Mouse (Mus musculus): Measurements from ENCODE around the gene 1810037I17Rik.
A peak's percentile ranks its signal among the peaks of the same experiment; 100 is the strongest.

1810037I17Rik gene

DNA sequence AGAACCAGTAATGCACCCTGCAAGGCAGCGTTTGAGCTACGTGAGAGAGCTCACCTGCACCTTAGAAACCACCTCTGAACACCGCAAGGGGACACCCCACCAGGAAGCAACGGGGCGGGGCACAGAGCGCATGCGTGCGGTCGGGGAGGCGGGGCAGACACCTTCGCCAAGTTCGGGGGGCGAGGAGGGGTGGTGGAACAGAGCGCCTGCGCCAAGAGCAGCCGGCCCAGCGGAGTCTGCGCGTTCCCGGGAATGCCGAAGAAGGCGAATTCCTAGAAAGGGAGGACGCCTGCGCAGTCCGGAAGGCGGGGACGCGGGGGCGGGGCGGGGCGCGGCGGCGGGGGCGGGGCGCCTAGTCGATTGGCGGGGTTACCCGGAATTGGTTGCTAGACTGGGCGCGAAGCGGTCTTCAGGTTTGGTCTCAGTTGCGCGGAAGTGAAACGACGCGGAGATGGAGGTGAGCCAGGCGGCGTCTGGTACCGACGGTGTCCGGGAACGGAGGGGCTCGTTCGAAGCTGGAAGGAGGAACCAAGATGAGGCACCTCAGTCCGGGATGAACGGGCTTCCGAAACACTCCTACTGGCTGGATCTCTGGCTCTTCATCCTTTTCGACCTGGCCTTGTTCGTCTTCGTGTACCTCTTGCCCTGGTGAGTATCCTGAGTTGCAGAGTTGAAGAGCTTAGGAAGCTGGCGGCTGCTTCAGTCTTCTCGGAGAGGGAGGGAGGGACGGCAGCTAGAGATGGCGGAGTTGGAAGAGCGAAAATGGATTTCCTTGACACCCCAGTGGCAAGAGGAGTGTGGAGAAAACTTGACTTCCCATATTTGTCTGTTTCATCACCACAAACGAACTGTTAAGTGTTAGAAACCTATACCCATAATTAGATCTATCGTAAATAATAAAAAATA, at the start of gene 1810037I17Rik:
Gene 1810037I17Rik (plus strand): TSS at position 195 of the 906 bp plus-strand sequence.
- DNase-seq (ENCODE audit: low spot score) = peak; percentile 96

DNA sequence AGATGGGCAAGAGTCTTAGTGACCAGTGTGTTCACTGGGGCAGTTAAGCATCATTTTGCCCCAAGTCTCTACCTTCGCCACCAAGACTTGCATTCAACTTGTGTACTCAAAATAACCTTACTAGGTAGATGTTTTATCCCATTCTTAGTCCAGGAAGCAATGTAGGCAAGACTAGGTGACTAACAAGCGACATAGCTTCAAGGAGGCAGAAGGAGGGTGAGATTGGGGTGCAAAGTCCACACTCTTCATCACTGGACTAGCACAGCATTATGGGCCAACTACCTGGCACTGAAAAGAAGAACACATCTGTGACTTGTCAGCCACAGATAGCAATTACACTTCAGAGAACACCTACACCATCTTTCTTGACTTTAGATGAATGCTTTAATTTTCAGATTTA, 47.1 kb upstream of the 1810037I17Rik start:
- no peak for DNase-seq (ENCODE audit: low spot score)

DNA sequence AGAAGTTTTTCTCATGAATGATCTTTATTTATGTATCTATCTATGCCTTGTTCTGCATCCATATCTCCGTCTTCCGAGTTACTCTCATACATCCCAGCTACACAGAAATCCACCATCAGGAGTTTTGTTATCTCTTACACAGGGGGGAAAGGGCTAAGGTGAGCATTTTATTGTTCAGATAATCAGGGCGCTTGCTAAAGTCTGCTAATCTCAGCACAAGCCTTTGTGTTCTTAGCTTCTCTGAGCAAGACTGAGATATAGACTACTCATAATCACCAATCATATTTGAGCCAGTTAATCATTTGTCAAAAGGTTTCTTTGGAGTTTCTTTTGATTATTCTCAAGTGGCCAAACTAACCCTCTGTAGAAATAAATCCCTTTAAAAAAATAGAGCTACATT, 46.5 kb upstream of the 1810037I17Rik start:
- DNase-seq (ENCODE audit: low spot score) = no peak

DNA sequence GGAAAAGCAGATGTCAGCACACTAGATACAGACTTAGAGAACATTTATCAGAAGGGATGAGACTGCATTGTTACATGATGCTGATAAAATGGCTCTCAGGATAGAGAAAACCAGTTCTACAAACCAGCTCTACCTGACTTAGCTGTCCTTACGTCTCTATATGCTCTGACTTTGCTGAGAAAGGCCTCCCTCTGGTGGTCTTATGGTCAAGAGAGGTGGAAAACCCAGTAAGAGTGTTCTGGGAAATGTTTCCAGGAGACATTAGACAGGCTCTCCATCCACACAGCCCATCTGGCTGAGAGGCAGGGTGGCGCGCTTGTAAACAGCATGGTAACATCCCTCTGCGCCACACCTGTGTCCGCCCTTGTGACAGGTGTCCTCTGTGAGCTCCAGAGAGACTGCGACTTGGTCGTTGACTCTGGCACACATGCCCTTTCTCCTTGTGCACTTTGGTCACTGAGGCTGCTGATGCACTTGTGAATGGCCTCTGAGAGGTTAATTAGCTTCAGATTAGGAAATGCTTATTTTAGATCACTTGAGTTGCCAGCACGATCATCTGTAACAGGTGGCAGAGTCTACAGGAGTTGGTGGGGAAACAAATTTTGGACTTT, 45.2 kb upstream of the 1810037I17Rik start:
- no peak for DNase-seq (ENCODE audit: low spot score)

DNA sequence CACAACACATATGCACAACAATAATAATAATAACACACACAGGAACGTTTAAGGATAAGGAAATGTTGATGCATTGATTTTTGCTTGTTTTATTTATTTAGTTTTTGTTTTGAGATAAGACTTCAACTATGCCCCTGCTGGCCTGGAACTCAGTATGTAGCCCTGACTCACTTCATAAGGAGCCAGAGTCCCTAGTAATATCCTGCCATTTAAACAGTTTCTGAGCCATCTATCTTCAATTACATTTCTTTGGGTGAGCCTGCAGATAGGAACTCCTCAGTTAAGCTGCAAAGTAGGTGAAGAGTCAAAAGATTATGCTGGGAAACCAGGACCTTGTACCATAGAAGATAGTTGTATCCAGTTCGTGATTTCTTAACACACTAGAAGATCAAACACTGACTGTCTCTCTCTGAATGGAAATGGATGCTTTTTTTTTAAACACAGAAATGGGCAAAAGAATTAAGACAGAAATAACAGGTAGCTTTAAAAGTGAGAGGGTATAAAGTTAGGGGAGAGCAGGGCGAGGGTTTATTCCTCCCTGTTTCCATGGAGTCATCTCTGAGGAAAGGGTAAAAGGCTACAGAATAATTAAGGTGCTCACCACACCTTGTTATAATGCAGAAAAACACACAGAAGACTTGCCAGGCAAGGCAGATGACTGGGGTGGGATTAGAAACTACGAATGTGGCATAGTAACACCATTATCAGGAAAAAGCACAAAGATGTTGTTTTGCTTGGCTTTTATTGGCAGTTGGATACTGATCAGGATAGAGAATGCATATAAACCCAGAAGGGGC, 36.3 kb upstream of the 1810037I17Rik start:
- no peak for DNase-seq (ENCODE audit: low spot score)

DNA sequence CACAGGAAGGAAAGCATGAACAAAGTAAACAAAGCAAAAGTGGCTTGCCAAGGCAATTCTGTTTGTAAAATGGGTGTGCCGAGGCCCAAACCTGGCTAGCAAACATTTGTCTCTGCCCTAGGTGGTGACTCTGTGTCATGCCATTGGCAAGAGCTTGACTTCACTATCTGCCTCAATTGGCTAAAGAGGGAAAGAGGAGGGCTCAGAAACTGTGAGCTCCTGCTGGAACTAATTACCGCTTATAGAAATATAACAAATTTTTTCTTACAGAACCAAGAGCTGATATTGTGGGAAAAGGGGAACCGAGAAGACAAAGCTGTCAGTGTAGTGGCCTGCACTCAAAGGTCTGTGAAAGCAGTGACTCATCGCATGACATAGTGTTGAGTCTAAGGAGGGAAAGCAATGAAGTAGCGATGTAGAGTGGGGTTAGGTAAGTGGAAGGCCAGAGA, 35.6 kb upstream of the 1810037I17Rik start:
- DNase-seq (ENCODE audit: low spot score) = peak; percentile 60

DNA sequence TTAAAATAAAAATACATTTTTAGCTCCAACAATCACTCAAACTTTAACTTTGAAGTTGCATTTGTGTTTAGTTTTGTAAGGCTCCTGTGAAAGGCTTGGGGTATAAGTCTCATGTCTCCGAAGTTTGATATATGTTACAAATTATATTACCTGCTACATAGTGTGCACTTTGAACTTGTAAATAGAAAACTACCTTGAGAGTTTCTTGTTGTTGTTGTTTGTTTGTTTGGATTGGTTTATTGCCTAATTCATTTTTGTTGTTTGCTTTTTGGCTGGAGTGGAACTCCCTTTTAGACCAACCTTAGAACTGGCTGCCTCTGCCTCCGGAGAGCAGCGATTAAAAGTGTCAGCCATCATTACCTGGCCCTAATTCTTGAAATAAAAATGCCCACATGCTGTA, 29.2 kb upstream of the 1810037I17Rik start, which contains the start of gene Fabp2:
Gene Fabp2 (plus strand): TSS at position 301 of the 400 bp plus-strand sequence.
- no peak for DNase-seq (ENCODE audit: low spot score)

DNA sequence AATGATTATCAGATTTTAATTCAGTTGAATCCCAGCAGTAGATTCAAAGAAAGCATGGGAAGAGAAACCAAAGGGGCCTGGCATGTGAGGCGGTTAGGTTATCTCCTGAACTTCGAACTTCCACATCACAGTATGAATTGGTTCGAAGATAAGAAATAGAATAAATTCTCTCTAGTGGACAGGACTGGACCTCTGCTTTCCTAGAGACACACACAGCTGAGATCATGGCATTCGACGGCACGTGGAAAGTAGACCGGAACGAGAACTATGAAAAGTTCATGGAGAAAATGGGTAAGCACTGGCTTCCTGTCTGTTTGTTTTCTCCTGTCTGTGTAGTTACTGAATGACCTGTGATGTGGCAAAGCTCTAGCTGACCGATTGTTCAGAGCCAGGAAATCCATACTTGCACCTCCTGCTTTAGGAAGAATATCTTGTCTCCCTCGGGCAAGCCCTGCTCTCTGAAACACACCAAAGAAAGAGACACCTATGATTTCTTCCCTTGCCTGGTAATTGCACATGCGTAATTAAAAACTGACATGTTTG, 28.7 kb upstream of the 1810037I17Rik start:
- no peak for DNase-seq (ENCODE audit: low spot score)

DNA sequence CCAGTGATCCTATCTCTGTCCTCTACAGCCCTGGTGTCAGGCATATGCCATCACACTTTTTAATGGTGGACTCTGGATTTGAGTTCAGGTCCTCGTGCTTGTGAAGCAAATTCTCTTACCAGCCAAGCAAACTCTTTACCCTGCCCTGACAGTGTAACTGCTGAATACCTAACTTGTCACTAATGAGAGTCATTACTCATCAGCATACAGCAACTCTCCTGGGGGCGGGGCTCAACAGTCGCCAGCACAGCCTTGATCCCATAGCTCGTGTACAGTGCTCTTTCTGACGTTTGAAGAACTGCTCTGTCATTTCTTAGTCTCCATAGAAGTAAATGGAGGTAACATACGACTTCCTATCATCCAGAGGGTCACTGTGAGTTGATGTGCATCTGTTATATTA, 25.7 kb upstream of the 1810037I17Rik start:
- DNase-seq (ENCODE audit: low spot score) = no peak

DNA sequence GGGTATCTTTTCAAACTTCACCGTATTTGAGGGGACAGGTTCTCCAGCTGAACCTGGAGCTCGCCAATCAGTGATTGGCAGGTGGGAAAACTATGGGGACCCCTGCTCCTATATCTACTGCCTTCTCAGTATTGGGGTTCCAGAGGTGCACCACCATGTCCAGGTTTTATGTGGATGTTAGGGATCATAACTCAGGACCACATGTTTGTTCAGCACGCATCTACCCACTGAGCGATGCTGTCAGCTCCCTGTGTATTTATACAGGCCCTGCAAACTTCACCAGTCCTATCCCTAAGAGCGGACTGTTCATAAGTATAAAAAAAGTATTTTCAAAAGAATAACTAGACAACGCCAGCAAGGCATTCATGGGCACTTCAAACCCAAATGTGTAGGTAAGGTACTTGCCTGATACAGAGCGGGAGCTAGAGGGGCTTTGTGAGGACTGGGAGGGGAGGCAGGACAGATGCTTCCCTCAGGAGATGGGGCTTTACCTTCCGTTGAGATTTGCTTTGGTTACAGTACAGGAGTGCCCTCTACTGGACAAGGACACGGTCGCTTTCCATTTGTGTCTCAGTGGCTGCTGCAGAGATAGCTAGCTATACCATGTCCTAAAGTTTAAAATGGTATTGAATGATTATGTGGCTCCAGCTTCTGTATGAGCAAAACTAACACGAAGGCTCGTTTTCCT, 20.1 kb upstream of the 1810037I17Rik start:
- DNase-seq (ENCODE audit: low spot score) = peak; percentile 72

DNA sequence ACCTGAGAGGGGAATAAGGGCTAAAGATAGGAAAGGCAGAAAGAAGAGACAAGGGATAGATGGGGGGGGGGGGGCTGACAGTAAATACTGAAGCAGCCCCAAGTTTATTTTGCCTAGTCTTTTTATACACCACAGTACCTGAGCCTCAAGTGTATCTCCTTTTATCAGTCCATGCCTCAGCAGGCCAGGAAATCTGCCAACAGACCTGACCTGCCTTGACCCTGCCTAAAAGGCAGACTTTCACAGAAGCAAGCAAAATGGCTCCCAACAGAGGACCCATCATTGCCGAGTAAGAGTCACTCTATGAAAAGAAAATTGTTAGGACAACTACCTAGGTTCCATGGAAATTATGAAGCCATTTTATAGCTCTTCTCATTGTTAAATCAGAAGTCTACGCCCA, 16.2 kb upstream of the 1810037I17Rik start:
- no peak for DNase-seq (ENCODE audit: low spot score)

DNA sequence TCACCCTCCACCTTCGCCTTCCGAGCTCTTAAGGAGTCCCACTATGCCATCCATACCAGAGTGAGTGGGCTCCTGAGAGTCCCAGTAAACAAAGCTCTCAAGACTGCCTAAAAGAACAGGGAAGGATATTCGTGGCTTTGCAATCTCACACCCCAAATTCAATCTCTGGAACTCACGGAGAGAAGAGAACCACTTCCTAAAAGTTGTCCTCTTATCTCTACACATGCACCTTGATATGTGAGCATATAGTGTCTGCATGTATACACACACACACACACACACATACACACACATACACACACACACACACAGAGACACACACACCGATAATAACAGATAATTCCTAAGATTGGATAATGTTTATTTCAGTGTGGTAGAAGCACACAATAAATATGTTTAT, 8.5 kb upstream of the 1810037I17Rik start:
- no peak for DNase-seq (ENCODE audit: low spot score)

DNA sequence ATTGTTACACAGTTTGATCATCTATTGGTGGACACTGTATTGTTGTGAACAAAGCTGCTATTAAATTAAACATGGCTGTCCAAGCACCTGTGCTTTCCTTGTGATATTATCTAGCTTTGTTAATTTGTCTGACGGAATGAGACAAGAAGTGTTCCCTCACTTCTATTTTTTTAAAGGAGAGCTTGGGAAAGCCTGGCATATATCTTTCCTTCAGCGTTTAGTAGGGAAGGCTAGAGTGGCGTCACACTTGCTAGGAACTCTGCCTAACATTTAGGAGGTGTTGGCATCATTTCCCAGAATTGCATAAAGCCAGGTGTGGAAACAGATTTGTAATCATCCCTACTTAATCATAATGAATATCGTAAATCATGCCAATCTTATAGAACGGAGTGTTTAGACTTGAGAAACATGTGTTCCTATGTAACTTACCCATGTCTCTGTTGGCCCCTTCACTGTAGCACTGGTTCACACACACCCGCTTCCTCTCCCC, 7.8 kb upstream of the 1810037I17Rik start:
- DNase-seq (ENCODE audit: low spot score) = no peak

DNA sequence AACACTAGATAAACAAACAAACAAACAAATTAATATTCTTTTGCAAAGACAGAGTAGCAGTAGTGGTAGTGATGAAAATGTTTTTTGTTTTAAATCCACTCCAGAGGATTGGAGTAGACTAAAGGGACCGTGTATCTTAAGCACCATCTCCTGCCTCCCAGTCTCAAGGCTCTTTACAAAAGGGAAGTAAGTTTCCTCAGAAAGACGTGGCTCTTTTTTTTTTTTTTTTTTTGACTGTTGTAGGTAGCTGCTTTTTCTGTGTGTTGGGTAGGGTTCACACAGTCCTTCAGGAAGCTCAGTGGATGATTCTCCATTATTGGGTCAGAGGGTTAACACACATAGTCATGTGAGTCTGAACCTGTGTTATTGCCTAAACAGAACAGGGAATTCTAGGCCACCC, 5.3 kb upstream of the 1810037I17Rik start:
- DNase-seq (ENCODE audit: low spot score) = no peak

DNA sequence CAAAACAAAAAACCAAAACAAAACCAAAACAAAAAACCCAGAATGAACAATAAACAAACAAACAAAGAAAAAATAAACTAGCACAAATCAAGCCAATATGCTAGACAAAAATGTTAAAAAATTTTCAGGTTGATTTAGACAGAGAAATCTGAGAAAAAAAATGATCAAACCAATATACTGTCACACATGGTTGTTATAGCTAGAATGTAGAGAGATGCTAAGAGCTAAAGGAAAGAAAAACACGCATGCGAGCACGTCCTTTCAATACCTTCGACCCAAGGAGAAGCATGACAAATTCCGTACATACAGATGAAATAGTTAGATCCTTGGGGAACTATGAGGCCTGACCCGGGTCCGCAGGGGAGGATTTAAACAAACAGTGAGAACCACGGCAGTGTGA, 4.7 kb upstream of the 1810037I17Rik start, which contains the start of gene Gm10959:
Gene Gm10959 (minus strand): TSS at position 101 of the 400 bp plus-strand sequence.
- DNase-seq (ENCODE audit: low spot score) = no peak

DNA sequence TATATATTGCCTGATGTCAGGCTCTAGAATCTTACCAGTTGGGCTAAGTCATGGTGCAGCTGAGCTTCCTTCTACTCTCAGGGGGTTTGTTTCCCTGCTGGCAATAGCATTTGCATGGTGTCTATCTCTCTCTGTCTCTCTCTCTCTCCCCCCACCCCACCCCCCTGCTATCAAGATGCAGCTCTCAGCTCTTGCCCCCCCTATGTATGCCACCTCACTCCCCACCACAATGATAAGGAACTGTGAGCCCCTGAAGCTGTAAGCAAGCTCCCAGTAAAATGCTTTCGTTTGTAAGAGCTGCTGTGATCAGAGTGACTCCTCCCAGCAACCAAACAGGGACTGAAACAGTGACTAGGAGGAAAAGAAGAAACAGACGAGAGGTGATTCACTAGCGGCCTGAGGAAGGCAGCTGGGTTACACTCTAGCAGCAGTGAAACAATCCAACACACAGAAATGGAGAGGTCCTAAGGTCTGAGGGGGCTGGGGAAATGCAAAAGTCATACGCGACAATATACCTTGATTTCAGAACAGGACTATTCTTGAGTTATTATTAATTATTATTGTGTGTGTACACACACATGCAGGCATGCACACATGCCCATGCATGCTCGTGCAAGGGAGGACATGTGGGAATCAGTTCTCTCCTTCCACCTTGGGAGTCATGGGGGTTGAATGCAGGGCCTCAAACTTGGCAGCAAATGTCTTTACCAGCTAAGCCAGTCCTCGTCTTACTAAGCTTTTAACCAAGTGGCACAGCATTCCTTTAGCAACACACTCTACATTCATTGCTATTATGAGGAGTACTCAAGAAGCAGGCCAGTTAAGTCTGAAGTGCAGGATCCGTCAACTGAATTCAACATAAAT, 3.2 kb upstream of the 1810037I17Rik start:
- no peak for DNase-seq (ENCODE audit: low spot score)

DNA sequence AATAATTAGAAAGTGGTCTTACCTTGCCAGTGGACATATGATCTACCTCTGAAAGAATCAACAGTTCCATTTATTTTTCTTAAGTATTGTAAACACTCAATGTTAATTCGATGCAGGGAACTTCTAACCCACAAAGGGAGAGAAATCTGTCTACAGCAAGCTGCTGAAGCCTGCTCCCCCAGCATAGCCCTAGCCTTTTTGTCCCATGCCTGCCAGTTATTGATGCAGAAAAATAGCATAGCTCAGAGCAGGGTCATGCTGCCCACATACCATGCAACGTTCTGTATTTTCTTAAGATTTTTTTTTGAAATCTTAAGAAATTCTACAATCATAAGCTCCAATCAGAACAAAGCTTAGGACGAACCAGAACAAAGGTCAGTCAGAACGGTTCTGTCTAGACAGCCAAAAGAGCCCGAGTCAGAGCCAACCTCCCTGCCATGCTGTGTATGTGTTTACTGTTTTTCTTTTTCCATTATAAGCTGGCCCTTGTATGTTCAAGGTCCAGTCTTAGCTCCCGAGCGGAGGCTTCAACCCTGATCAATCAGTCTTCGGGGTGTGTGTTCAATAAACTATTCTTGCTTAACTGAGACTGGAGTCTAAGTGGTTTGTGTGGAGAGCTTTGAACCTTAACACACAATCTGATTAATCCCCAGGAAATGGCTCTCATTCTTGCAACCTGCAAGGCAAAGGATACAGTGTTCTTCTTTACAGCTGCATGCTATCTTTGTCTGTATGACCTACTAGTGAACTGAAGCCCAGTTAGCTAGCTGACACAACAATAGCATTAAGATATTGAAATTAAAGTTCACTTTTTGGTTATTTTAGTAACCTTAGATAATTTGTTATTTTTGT, 2.1 kb upstream of the 1810037I17Rik start:
- DNase-seq (ENCODE audit: low spot score) = peak; percentile 55

DNA sequence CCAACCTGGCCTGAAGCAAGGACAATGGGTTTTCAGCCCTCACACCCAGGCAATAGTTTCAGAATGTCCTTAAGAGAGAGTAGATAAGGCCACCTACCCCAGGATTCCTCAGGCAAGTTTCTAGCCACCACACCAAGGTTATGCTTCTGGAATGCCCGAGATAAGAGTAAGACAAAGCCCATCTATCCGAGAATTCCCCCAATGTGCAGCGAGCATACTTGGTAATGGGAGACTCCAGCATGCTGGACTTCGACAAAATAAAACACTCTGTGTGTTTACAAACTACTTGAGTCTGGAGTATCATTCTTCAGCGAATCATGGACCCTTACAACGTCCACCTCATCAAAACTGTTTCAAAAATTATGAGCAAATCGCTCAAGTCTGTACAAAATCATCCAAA, 856 bp upstream of the 1810037I17Rik start:
- no peak for DNase-seq (ENCODE audit: low spot score)

DNA sequence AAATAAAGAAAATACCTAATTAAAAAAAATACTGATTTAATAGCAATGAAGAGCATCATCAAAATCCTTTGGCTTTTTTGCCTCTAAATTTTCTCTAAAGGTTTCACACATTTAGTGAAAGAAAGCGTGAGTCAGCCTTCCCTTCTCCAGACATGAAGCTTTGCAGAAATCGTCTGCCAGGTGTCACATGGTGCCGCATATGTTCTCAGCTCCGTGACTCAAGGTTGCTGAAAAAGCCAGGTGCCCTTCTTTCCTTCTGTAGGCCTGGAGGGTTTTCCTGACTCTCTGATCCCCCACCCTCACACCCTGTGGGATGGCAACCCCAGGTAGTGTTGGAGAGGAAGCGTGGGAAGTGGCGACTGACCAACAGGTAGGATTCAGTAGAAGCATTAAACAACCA, 5.7 kb downstream of the 1810037I17Rik start:
- no peak for DNase-seq (ENCODE audit: low spot score)

Data from adipocyte (in vitro differentiated cells).